Mouse (Mus musculus) cerebellum, adult 2 months (tissue): ENCODE measurements around the gene Phactr2. TPM values are rescaled to one million over a fixed set of nuclear protein-coding genes. Genes with fewer than 3 reads are reported as not detected.

Experiments used
- DNase-seq, 2 experiments: peaks; one replicate each; pipeline ENCODE4 v3.0.0; 2021
- H3K27ac ChIP-seq: fragments of 200-500 bp; 2 replicates; pipeline ENCODE4 v1.5.1; 2012; ENCODE audit warnings: low read length, control low read depth, inconsistent platforms; ENCODE audit not compliant: insufficient read depth
- H3K27me3 ChIP-seq: fragments of 200-500 bp; 2 replicates; pipeline ENCODE4 v1.6.1; 2012; ENCODE audit warnings: inconsistent platforms, mild to moderate bottlenecking, low read length, moderate library complexity; ENCODE audit not compliant: control insufficient read depth, insufficient read depth
- H3K4me1 ChIP-seq: fragments of 200-500 bp; 2 replicates; pipeline ENCODE4 v1.6.1; 2011; ENCODE audit warnings: low read length; ENCODE audit not compliant: control insufficient read depth, insufficient read depth
- H3K4me3 ChIP-seq: fragments of 200-500 bp; replicated peaks from 2 replicates; pipeline ENCODE3; 2011; ENCODE audit warnings: mild to moderate bottlenecking, low read depth, low read length, control low read depth; ENCODE audit not compliant: insufficient read depth
- CTCF ChIP-seq: fragments of 200-500 bp; IDR thresholded peaks from 2 replicates; pipeline ENCODE4 v1.5.1; 2011; ENCODE audit warnings: low read depth, mild to moderate bottlenecking, control low read depth, low read length, moderate library complexity, borderline replicate concordance; ENCODE audit not compliant: insufficient read depth
- POLR2A ChIP-seq: fragments of 200-500 bp; IDR thresholded peaks from 2 replicates; pipeline ENCODE4 v1.6.1; 2011; ENCODE audit warnings: low read length, control low read depth, borderline replicate concordance; ENCODE audit not compliant: insufficient read depth
- WGBS: fragments of 180-500 bp; shearing (Covaris S2); methylation state at CpG from one replicate; pipeline ENCODE4 v1.1.7; 2018; 5-methylcytosine and 5-hydroxymethylcytosine counted together
- polyA plus RNA-seq: library from polyadenylated mRNA; depleted of rRNA; stranded (reverse); fragments of >200 nt; gene quantifications from 2 replicates; pipeline ENCODE4 v1.2.3, GENCODE M21; 2012

The Phactr2 gene
- polyA plus RNA-seq, 1 experiment: 11.9 TPM

GRCm38 (mm10) chr10:13244192-13244591 lies 230.0 kb downstream of the Phactr2 start:
- DNase-seq: no peak
- Histone ChIP-seq H3K4me3 (no peak overlapping the region), H3K27ac (no peak overlapping the region), H3K27me3 (no peaks in the 10 kb centered on the region), H3K4me1 (no peaks in the 10 kb centered on the region)
- 67% methylated on average over 3 of the region's 3 CpGs for WGBS
- no peak for TF ChIP-seq CTCF
- TF ChIP-seq POLR2A: no peak

- no peaks in the 10 kb centered on the region for H3K4me1 ChIP-seq
- 64% methylated on average over 4 of the region's 4 CpGs for WGBS
Measured at GRCm38 (mm10) chr10:13240431-13240830, 233.8 kb downstream of the Phactr2 start.

GRCm38 (mm10) chr10:13238188-13238587 lies 236.0 kb downstream of the Phactr2 start:
- Histone ChIP-seq H3K4me1 (no peaks in the 10 kb centered on the region), H3K4me3 (no peak overlapping the region), H3K27ac (no peak overlapping the region), H3K27me3 (no peaks in the 10 kb centered on the region)
- DNase-seq: no peak
- no peak for TF ChIP-seq CTCF
- TF ChIP-seq POLR2A: no peak
- 93% methylated on average over 4 of the region's 4 CpGs for WGBS

More at GRCm38 (mm10) chr10:13240431-13240830, 233.8 kb downstream of the Phactr2 start:
- Histone ChIP-seq H3K27me3 (no peaks in the 10 kb centered on the region), H3K27ac (no peak overlapping the region), H3K4me3 (no peak overlapping the region)
- TF ChIP-seq POLR2A (no peak), CTCF (no peak)
- DNase-seq: no peak

DNA sequence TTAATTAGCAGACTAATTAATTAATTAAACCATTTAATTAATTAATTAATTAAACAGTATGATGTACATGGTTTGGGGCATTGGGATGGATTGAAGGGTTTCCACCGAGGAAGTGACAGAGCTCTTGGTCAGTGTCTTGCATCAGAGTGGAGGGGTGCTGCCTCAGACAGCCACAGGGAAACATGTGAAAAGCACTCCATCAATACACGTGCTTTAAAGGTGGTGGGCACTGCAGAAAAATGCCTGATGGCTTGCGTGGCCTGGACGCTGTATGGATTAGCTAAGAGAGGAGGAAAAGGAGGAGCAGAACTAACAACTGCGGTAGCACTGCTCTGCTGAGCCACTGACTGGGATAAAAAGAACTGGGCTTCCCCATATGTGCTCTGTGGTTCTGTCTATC lies 237.3 kb downstream of the Phactr2 start:
- H3K27ac ChIP-seq: no peak overlapping the region
- 91% methylated on average over 5 of the region's 5 CpGs for WGBS
- DNase-seq: no peak
- TF ChIP-seq POLR2A: no peak
- TF ChIP-seq CTCF: no peak
- no peak overlapping the region for H3K4me3 ChIP-seq
- no peaks in the 10 kb centered on the region for H3K4me1 ChIP-seq
- no peaks in the 10 kb centered on the region for H3K27me3 ChIP-seq

- no peak for DNase-seq
- Histone ChIP-seq H3K27me3 (no peaks in the 10 kb centered on the region), H3K4me3 (no peak overlapping the region), H3K4me1 (no peaks in the 10 kb centered on the region), H3K27ac (no peak overlapping the region)
- WGBS: 74% methylated on average over 3 of the region's 3 CpGs
- TF ChIP-seq POLR2A: no peak
- no peak for TF ChIP-seq CTCF
Measured at GRCm38 (mm10) chr10:13234503-13234902, 239.7 kb downstream of the Phactr2 start.

- Histone ChIP-seq H3K4me1 (no peaks in the 10 kb centered on the region), H3K27me3 (no peaks in the 10 kb centered on the region), H3K4me3 (no peak overlapping the region), H3K27ac (no peak overlapping the region)
- no peak for DNase-seq
- 79% methylated on average over 10 of the region's 10 CpGs for WGBS
- TF ChIP-seq POLR2A: no peak
- no peak for TF ChIP-seq CTCF
Measured at GRCm38 (mm10) chr10:13233941-13234340, 240.3 kb downstream of the Phactr2 start.

- Histone ChIP-seq H3K27me3 (no peaks in the 10 kb centered on the region), H3K27ac (no peak overlapping the region), H3K4me1 (no peaks in the 10 kb centered on the region), H3K4me3 (no peak overlapping the region)
- no peak for TF ChIP-seq POLR2A
- TF ChIP-seq CTCF: no peak
- DNase-seq: no peak
- WGBS: 55% methylated on average over 2 of the region's 2 CpGs
Measured at GRCm38 (mm10) chr10:13233143-13233622, 241.0 kb downstream of the Phactr2 start.

DNA sequence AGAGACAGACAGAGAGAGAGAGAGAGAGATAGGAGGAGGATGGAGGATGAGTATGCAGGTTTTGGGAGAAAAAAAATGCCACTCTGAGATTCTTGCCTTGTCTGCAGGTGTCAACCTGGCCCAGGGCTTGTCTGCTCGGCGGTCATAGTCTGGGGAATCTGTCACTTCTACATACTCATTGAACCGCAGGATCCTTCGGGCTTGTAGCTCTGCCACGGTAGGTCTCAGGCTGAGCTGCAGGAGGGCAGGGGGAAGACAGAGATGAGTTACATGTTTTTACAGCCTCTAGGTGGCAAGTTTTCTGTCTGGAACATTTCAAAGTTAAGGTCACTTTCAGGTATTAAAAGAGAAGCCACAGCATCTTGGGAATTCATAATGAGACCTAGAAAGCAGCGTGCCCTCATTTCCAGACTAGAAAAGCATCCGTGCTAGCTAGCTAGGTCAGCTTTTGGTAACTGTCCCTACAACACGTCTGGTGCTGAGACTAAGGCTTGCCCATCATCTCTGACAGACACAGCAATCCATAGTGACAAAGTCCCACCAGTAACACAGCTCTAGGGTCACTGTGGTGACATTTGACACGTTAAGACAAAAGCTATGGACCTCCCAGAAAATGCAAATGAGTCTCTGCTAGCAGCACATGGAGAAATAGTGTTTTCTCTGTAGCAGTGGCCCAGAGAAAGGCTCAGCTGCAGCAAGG lies 241.6 kb downstream of the Phactr2 start:
- Histone ChIP-seq H3K27me3 (no peaks in the 10 kb centered on the region), H3K4me1 (no peaks in the 10 kb centered on the region), H3K27ac (no peak overlapping the region), H3K4me3 (no peak overlapping the region)
- WGBS: 23% methylated on average over 9 of the region's 9 CpGs
- TF ChIP-seq CTCF: no peak
- no peak for TF ChIP-seq POLR2A
- DNase-seq: peak; percentile 11 to 25
